Mouse (Mus musculus) frontal cortex, postnatal 25 days (tissue): ENCODE measurements at regions not wholly inside any gene's neighbourhood (a gene's known extent, or its start where the extent isn't known, plus 50 kb on each side); places are given as distances from the start of the nearest gene placed in this dataset.
"Not testable (repeated sequence)": the region's sequence is repeated elsewhere in the genome, so short reads cannot be mapped to it uniquely, and the experiment has no call there.

Experiments used
- DNase-seq, 2 experiments: peaks; one replicate each; pipeline ENCODE4 v3.0.0; 2022; ENCODE audit warnings: low spot score in 2 of 2

DNA sequence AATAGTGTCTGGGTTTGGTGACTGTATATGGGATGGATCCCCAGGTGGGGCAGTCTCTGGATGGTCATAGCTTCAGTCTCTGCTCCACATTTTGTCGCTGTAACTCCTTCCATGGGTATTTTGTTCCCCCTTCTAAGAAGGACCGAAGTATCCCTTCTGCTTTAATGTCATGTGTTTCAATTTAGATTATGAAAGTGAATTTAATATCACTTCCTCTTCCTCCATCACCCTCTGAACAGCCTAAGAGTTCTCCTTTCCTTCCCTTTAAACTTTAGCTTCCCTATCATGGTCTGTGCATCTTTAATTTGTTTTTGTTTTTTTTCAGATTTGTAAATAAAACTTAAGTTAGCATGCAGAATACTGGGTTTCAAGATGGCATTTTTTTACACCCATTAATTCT is 211.0 kb upstream of the Phyhipl start:
- no peak for DNase-seq

DNA sequence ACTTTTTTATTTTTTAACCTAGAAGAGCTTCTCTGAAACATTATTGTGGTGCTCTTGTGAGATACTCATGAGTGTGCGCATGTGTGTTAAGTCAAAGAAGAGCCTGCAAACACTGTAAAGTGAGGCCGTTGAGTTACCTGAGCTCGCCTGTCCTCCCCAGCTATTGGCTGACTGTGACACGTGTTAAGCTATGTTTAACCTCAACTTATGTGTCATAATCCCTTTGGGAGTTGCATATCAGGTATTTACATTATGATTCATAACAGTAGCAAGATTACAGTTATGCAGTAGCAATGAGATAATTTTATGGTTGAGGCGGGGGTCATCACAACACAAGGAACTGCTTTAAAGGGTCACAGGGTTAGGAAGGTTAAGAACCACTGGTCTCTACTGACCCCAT is 208.9 kb upstream of the Phyhipl start:
- DNase-seq = no peak

DNA sequence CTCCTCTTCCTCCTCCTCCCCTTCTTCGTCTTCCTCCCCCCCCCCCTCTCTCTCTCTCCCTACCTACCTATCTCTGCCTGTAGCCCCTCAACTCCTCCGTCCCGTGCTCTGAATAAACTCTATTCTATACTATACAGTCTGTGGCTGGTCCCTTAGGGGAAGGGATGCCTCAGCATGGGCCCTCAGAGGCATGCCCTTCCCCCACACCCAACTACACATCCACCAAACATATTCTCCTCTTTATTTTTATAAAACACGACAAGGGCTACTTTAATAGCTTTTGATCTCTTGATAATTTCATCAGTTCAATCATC is 206.2 kb upstream of the Phyhipl start:
- no peak for DNase-seq

DNA sequence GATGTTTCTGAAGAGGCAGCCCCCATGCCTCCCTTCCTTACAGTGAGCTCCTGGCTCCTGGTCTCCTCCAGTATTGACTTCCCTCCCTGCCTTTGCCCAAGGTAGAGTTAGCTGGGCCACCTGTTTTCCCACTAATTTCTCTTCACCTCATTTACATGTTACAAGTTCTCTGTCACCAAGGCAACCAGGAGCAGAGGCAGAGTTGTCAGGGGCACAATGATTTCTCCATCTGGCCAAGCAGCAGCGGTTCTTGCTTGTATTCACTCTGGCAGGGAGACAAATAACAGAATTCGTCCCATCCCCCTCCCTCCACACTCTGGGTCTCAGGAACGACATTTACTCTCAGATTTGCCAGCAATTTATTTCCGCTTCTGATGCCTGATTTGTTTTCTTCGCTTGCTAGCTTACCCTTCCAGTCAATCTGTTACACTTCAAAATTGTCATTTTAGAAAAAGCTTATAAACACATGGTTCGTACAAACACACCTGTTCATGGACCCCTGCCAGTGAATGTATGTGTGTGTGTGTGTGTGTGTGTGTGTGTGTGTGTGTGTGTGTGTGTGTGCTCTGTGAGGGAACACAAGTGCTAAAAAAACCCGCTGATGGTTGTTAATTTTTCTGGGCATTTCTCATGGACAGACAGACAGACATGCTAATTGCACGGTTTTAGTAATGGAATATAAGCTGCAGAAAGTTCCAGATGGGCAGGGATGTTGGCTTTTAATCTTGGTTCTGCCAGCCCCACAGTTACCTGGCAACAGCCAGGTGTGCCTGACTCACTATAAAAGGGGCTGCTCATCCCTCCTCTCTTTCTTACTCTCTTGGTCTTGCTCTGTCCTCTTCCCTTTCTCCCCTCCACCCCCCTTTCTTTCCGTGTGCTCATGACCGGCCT is 205.6 kb upstream of the Phyhipl start:
- no peak for DNase-seq

DNA sequence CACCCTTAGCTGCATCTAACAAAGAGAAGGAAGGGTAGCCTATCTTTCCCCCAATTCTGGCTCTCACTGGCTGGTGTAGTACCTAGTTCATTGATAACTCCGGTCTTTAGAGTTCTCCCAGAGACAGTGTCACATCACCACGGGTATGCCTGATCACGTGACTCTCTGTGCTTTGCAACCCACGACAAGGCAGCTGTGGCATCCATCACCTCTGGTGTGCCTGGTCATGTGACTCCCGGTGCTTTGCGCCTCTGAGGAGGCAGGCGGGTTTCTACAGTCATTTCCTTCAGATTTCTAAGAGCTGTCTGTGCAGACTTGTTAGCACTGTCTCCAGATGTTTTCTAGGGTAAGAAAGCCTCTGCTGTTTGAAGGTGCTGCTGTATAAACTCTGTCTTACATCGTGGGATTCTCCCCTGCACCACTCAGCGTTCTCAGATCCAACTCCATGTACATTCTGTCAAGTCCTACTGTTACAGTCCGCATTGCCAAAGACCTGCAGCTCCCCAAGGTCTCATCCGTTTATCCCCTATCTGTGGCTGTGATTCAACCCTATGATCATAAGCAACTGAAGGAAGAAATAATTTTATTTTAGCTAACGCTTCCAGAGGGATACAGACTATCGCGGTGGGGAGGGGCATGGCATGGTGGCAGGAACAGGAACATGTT is 201.5 kb upstream of the Phyhipl start:
- DNase-seq = no peak

DNA sequence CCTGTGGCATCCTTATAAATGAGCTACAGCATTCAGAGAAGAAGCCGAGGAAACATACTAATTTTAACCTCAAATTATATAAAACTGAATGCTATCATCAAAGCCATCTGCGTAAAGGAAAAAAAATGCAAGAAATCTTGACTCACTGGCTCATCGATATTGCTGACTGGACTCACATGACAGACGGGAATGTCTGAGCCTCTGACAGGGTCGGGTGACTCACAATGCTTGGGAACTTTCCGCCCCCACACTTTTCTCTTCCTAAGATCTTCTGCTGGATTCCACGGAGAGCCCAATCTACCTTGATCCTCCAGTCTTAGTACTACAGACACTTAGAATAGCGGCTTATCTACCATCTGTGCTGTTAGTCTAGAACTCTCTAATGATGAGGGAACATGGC is 200.2 kb upstream of the Phyhipl start:
- DNase-seq = no peak

DNA sequence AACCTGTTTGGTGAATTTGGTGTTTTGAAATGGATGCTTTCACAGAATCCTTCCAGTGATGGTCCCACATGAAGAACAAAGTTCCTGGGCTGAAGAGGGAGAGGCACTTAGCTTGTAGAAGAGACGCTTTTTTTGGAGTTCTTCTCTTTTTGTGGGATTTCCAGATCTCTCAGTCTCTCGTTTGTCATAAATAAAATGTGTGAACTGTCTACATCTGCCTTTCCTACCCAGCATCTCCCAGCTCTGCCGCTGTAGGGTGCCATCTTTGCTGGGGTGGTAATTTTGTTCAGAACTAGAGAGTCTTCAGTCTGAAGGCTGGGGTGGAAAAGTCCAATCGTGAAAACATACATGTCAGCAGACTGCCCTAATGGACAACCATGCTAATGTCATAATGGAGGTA is 197.8 kb upstream of the Phyhipl start:
- no peak for DNase-seq

DNA sequence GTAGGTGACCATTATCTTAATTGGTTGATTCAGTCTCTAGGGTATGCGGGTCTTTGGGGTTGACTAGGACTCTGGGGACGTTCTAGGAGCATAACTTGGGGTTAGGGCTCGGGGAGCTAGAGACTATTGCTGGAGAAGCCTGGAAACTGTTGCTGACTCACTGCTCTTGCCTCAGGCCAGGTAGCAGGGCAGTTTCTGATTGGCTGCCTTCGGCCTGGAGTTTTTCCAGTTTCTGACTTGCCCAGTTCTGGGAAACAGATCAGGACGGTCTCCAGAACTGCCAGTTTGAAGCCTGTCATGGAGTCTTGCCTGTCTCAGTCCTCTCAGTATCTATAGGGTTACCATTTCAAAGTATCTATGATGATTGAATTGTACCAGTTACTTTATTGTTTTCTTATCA is 192.4 kb upstream of the Phyhipl start:
- no peak for DNase-seq

DNA sequence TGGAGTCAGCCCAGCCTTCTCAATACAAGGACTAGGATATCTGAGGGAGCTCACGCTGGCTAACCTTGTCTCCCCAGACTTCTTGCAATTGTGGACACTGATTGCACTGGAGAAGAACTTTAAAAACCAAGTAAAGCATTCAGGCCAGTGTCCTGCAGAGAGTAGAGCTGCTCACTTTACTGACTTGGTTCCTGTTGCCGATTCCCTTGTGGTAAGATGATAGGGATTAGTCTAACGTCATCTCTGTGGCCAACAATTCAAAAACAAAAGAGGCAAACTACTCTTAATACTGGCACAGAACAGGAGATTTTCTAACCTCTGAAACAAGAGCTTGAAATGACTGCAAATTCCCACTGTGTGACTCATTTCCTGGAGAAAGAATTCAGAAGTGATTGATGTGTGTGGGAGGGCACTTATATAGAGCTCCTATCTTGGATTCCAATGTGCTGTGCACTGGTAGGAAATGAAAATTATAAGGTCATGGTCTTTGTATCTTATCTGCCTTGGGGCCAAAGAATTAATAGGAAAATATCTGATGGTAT is 191.6 kb upstream of the Phyhipl start:
- DNase-seq = no peak

DNA sequence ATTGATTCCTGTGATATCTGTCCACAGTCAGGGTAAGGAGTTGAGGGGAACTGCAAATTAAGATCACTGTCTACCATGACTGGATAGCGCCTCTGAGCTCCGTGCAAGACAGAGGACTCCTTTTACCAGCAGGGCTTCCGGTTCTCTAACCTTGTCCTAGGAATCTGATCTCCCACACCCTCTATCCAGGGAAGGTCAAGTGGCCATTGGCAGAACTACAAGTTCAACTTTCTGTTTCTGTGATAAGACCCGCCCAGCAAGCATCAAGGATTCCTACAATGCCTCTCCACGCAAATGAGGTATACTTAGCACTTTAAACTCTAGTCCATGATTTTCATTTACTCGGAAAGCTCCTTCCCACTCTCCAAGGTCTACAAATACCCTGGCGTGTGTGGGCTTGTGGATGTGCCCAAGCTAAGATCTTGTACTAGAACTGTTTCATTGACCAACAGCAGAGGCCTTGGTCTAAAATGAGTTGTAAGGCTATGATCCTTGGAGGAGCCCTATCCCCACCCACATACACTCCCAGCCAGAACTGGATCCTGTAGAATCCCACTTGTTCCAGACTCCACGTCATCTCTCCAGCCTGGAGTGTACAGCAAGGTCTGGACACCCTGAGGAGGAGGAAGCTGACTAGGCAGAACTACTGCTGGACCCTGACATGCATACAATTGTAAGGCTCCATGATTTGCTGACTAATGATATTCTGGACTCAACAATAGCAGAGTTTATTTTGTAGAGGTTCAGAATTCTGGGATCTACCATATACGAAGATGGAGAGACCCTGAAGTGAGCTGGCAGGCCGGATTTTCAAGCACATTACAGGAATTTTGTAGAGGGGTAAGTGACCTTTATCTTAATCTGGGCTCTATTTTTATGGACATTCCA is 190.8 kb upstream of the Phyhipl start:
- DNase-seq = no peak

DNA sequence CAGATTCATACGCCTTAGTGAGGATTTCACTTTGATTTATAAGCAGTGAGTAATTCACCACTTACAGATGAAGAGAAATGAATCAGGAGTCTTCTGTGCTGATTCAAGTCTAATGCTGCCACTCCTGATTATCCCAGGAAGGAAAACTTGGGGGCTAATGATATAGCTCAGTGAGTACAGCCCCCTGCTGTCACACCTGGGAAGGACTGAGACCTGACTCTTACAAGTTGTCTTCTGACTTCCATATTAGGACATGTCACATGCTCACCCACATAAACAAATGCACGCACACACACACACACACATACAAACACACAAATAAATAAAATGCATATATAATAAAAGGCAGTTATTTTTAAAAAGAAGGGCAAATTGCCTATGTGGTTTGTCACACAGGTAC is 188.1 kb upstream of the Phyhipl start:
- no peak for DNase-seq

DNA sequence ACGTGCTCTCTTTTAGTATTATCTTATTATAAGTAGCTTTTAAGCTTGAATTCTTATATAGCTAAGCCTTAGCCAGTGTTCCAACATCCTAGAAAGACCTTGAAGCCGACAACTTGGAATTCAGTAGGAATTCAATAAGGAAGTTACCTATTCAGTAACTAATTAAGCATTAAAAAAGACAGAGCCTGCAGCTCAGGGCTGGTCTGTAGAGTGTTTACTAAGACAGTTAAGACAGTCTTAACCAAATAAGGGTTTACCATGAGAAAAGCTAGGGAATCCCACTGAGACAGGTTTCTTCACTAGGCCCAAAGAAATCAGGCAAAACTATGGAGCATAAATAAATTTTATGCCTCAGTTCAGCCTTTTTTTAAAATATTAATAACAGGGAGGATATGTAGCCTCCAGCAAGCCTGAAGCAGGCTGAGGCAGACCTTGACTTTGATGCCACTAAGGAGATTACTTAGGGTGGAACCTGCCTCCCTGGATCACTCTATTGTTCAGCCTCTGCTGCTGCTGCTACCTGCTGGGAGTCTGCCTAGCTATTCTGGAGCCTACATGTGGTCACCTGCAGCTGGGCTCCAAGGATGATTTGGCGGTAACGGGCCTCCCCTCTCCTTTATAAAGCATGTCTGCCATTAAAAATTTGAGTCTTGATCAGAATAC is 186.5 kb upstream of the Phyhipl start:
- DNase-seq = no peak

DNA sequence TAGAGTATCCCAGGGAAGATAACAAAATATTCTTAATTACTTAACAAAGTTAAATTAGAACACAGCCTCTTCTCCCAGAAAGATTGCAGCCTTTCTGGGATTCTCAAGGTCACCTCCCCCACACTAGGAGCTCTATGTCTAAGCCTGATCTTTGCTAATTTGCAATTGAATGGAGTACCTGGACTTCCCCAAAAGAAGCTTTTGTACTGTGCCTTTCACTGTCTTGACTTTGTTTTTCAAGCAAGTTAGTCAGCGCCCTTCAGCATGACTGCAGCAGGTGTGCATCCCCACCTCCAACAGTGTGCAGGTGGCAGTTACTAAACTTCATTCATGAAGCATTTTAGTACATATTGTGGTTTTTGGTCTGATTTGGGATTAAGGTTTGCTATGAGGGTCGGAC is 185.4 kb upstream of the Phyhipl start:
- DNase-seq = not testable (repeated sequence)

DNA sequence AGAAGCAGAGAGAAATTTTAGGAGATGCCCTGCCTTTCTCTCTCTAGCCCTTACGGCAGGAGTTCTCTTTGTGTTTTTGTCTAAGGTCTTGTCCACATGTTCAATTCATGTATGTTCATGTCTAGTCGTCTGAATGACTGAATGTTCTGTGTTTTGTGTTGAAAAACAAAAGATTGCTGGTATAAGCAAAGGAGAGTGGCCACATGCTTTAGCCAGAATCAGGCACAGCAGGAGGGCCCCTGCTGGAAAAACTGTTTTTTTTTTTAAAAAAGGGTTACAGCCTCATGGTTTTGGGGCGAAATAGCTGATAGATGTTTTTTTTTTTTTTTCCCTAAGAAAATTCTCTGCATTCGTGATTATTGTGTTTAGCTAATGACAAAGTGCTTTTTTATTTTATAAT is 182.4 kb upstream of the Phyhipl start:
- DNase-seq = no peak

DNA sequence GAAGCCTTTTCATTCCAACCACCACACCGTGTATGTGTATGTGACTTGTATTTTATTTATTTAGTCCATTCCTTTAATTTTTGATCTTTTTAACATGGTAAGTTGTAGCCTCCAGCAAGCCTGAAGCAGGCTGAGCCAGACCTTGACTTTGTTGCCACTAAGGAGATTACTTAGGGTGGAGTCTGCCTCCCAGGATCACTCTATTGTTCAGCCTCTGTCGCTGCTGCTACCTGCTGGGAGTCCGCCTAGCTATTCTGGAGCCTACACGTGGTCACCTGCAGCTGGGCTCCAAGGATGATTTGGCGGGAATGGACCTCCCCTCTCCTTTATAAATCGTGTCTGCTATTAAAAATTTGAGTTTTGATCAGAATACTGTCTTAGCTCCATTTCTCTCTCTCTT is 181.6 kb upstream of the Phyhipl start:
- no peak for DNase-seq

DNA sequence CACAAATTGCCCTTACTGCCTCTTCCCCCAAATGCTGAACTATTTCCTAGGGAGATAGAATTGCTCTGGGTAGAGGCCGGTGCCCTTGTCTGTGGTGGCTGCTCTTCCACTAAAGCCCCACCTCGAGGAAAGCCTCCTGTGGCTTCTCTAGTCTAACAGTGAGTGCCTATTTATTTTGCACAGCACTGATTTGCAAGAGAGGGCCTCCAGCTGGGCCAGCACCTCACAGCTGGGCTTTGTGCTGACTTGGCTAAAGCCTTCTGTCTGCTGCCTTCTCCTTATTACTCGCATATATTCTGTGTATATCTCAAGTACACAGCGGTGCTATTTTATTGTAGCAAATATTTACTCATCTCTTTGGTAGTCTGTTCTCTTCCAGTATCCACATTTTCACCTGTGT is 176.9 kb upstream of the Phyhipl start:
- no peak for DNase-seq

DNA sequence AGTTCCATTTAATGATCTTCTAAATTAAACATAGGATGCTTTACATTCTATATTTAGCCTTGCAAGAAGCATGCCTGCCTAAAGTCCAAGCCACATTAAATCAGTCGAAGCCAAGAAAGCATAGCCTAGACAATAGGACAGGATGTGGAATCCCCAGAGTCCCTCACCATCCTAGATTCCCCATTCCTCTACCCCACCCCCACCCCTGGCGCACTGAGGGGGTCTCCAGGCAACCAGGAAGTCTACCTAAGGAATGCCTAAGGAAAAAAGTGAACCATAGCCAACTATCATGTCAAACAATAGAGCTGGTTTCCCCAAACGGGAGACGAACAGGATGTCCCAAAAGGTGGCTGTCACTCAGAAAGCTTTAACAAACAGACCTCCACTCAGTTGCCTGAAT is 172.5 kb upstream of the Phyhipl start:
- no peak for DNase-seq

DNA sequence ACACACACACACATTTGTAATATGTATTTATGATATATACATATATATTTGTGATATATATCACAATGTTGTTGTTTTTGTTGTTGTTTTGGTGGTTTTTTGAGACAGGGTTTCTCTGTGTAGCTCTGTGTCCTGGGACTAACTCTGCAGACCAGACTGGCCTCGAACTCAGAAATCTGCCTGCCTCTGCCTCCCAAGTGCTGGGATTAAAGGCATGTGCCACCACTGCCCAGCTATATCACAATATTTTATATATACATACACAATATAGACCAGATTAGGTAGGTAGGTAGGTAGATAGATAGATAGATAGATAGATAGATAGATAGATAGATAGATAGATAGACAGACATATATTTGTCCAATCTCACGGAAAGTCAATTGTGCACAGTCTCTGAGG is 171.8 kb upstream of the Phyhipl start:
- not testable (repeated sequence) for DNase-seq

DNA sequence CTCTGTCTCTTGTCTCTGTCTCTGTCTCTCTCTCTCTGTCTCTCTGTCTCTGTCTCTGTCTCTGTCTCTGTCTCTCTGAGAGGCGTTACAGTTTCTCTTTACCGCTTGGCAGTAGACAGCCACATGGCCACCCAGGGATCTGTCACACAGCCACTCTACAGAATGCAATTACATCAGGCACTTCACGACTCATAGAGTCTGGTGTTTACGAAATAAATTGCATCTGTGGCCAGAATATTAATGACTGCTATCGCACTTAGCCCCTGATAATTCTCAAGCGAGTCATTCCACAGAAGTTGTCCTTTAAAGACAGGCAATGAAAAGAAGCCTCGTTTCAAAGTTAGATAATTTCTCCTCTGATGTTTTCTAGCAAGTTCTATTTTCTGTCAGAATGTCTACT is 170.9 kb upstream of the Phyhipl start:
- DNase-seq = no peak

DNA sequence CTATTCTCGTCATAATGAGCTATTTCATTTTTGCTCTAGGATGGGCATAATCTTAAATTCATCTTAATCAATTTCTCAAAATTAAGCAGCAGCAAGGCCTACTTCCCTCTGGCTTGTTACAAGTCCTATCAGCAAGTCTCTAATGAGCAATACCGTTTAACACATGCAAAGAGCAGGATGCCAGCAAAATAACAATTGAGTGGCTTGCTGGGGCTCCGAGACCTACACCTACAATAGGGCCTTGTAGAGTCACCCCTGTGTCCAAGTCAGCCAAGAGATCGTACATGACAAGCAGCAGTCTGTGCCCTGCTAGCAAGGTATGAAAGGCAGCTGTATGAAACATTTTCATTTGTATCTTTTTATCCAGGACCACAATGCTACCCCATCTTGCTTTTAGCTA is 169.7 kb upstream of the Phyhipl start:
- DNase-seq = no peak

DNA sequence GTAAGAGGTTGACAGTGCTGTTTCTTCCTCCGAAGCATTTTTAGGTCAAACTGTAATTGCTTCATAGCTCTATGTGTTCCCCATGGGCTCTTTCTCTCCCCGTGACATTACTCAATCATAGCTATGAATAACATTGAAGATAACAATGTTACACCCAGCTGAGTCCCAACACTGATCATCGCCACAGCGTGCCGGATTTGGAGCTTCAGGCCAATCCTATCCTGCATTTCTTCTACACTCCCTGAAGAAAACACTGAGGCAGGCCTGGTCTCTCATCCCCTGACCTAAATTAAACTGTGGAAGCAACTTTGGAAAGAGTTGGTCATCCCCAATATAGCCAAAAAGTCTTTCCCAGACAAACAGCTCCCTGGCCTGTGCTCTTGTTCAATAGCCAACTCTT is 168.7 kb upstream of the Phyhipl start:
- DNase-seq = no peak

DNA sequence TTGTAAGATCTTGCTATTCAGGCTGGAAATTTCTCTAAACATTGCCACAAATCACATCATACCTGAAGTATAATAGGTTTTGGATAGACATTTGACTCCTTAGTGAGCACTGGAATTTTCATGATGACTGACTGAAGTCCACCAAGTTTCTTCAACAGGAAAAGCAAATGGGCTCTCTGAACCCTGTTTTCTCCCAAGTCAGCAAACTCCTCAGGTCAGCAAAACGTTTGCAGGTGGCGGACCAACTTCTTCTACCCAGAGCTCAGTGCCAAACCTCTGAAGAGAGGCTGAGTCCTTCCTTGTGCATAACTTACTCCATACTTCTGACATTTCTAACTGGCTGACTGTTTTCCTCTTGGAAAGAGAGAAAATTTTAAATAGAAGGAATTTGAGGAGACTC is 164.2 kb upstream of the Phyhipl start:
- no peak for DNase-seq
